Mouse (Mus musculus) kidney, embryonic 14.5 days (tissue): ENCODE data around the gene Camk2d. TPM values are rescaled to one million over a fixed set of nuclear protein-coding genes. Genes with fewer than 3 reads are reported as not detected.
A peak's percentile ranks its signal among the peaks of the same experiment; 100 is the strongest.

Experiments used
- ATAC-seq: fragments of 200-750 bp; cut with Nextera tagmentation; 2 replicates; pipeline ENCODE4 v1.8.0; 2017; ENCODE audit warnings: moderate number of reproducible peaks, mild to moderate bottlenecking, moderate TSS enrichment, moderate library complexity; ENCODE audit not compliant: low FRiP score, low TSS enrichment
- H3K27ac ChIP-seq: fragments of 300-500 bp; sonication (generic); 2 replicates; pipeline ENCODE4 v1.5.1; 2014; ENCODE audit warnings: low read depth, mild to moderate bottlenecking, low read length, moderate library complexity, mixed read lengths
- H3K27me3 ChIP-seq: fragments of 300-500 bp; sonication (generic); 2 replicates; pipeline ENCODE4 v1.6.1; 2014; ENCODE audit warnings: mild to moderate bottlenecking, low read length; ENCODE audit not compliant: control insufficient read depth, insufficient read depth
- H3K36me3 ChIP-seq: fragments of 300-500 bp; sonication (generic); 2 replicates; pipeline ENCODE4 v1.6.1; 2014; ENCODE audit warnings: low read length, mixed read lengths; ENCODE audit not compliant: control insufficient read depth, insufficient read depth
- H3K4me1 ChIP-seq: fragments of 300-500 bp; sonication (generic); 2 replicates; pipeline ENCODE4 v1.6.1; 2014; ENCODE audit warnings: low read length, mixed read lengths; ENCODE audit not compliant: control insufficient read depth, insufficient read depth
- H3K4me2 ChIP-seq: fragments of 300-500 bp; sonication (generic); replicated peaks from 2 replicates; pipeline ENCODE4 v1.6.1; 2014; ENCODE audit warnings: low read depth, mild to moderate bottlenecking, low read length
- H3K4me3 ChIP-seq: fragments of 300-500 bp; sonication (generic); 2 replicates; pipeline ENCODE4 v1.5.1; 2014; ENCODE audit warnings: mild to moderate bottlenecking, low read length
- H3K9ac ChIP-seq: fragments of 300-500 bp; sonication (generic); 2 replicates; pipeline ENCODE4 v1.6.1; 2014; ENCODE audit warnings: low read depth, mild to moderate bottlenecking, low read length, moderate library complexity
- H3K9me3 ChIP-seq: fragments of 300-500 bp; sonication (generic); 2 replicates; pipeline ENCODE4 v1.6.1; 2016; ENCODE audit warnings: low read length; ENCODE audit not compliant: control insufficient read depth
- WGBS: fragments of 180-500 bp; shearing (Covaris S2); extraction: QIAGEN DNeasy Blood & Tissue Kit; methylation state at CpG from one replicate; pipeline ENCODE4 v1.1.7; 2014; 5-methylcytosine and 5-hydroxymethylcytosine counted together
- polyA plus RNA-seq: library from polyadenylated mRNA; unstranded; fragments of >200 nt; fragmentation: Nextera tagmentation; extraction: Ambion mirVana; gene quantifications from 2 replicates; pipeline ENCODE4 v1.2.1, GENCODE M21; 2014

Camk2d gene
- polyA plus RNA-seq, 1 experiment from 2014 or later: 29.4 TPM

GRCm38 (mm10) chr3:126827900-126828299 is 231.8 kb downstream of the Camk2d start:
- Histone ChIP-seq H3K9ac (no peak overlapping the region), H3K36me3 (no peaks in the 10 kb centered on the region), H3K9me3 (no peaks in the 10 kb centered on the region), H3K27me3 (no peaks in the 10 kb centered on the region), H3K4me2 (no peak overlapping the region), H3K4me1 (no peaks in the 10 kb centered on the region), H3K4me3 (no peak overlapping the region), H3K27ac (no peak overlapping the region)
- WGBS: 98% methylated on average over 3 of the region's 3 CpGs
- no peak for ATAC-seq

GRCm38 (mm10) chr3:126829817-126830216 is 233.7 kb downstream of the Camk2d start:
- Histone ChIP-seq H3K27me3 (no peaks in the 10 kb centered on the region), H3K4me1 (no peaks in the 10 kb centered on the region), H3K36me3 (no peaks in the 10 kb centered on the region), H3K9me3 (no peaks in the 10 kb centered on the region), H3K9ac (no peak overlapping the region), H3K4me3 (no peak overlapping the region), H3K27ac (no peak overlapping the region), H3K4me2 (no peak overlapping the region)
- 75% methylated on average over 2 of the region's 2 CpGs for WGBS
- ATAC-seq: no peak

- no peaks in the 10 kb centered on the region for H3K4me1 ChIP-seq
- H3K36me3 ChIP-seq: no peaks in the 10 kb centered on the region
- no peaks in the 10 kb centered on the region for H3K9me3 ChIP-seq
- H3K4me2 ChIP-seq: no peak overlapping the region
- 55% methylated on average over 6 of the region's 6 CpGs for WGBS
- ATAC-seq: peak; percentile 68; the same call in 1 of the 2 replicates
- H3K4me3 ChIP-seq: no peak overlapping the region
- no peak overlapping the region for H3K9ac ChIP-seq
- H3K27ac ChIP-seq: no peak overlapping the region
- no peaks in the 10 kb centered on the region for H3K27me3 ChIP-seq
Observed at GRCm38 (mm10) chr3:126831418-126832138, 235.5 kb downstream of the Camk2d start.

GRCm38 (mm10) chr3:126834641-126835167 is 238.6 kb downstream of the Camk2d start:
- Histone ChIP-seq H3K36me3 (no peaks in the 10 kb centered on the region), H3K9me3 (no peaks in the 10 kb centered on the region), H3K4me2 (no peak overlapping the region), H3K27ac (no peak overlapping the region), H3K4me1 (no peaks in the 10 kb centered on the region), H3K4me3 (no peak overlapping the region), H3K9ac (no peak overlapping the region), H3K27me3 (no peaks in the 10 kb centered on the region)
- WGBS: 81% methylated on average over 5 of the region's 5 CpGs
- no peak for ATAC-seq

GRCm38 (mm10) chr3:126842780-126843179 is 246.7 kb downstream of the Camk2d start:
- no peak overlapping the region for H3K4me3 ChIP-seq
- no peaks in the 10 kb centered on the region for H3K36me3 ChIP-seq
- H3K4me1 ChIP-seq: no peaks in the 10 kb centered on the region
- H3K9ac ChIP-seq: no peak overlapping the region
- ATAC-seq: no peak
- no peaks in the 10 kb centered on the region for H3K27me3 ChIP-seq
- WGBS: 80% methylated on average over 9 of the region's 9 CpGs
- H3K27ac ChIP-seq: no peak overlapping the region
- H3K4me2 ChIP-seq: no peak overlapping the region
- H3K9me3 ChIP-seq: no peaks in the 10 kb centered on the region

- no peak overlapping the region for H3K27ac ChIP-seq
- no peak overlapping the region for H3K4me3 ChIP-seq
- ATAC-seq: no peak
- 79% methylated on average over 7 of the region's 7 CpGs for WGBS
- no peak overlapping the region for H3K9ac ChIP-seq
- H3K4me1 ChIP-seq: no peaks in the 10 kb centered on the region
- H3K27me3 ChIP-seq: no peaks in the 10 kb centered on the region
- no peak overlapping the region for H3K4me2 ChIP-seq
- H3K36me3 ChIP-seq: no peaks in the 10 kb centered on the region
- no peaks in the 10 kb centered on the region for H3K9me3 ChIP-seq
Observed at GRCm38 (mm10) chr3:126844809-126845208, 248.7 kb downstream of the Camk2d start.

- H3K36me3 ChIP-seq: no peaks in the 10 kb centered on the region
- no peak overlapping the region for H3K4me3 ChIP-seq
- 86% methylated on average over 1 of the region's 1 CpGs for WGBS
- H3K27ac ChIP-seq: no peak overlapping the region
- no peaks in the 10 kb centered on the region for H3K27me3 ChIP-seq
- H3K9ac ChIP-seq: no peak overlapping the region
- no peaks in the 10 kb centered on the region for H3K4me1 ChIP-seq
- H3K9me3 ChIP-seq: no peaks in the 10 kb centered on the region
- no peak for ATAC-seq
- H3K4me2 ChIP-seq: no peak overlapping the region
Observed at GRCm38 (mm10) chr3:126848081-126848480, 252.0 kb downstream of the Camk2d start.

- no peaks in the 10 kb centered on the region for H3K36me3 ChIP-seq
- H3K4me3 ChIP-seq: no peak overlapping the region
- no peaks in the 10 kb centered on the region for H3K27me3 ChIP-seq
- H3K4me2 ChIP-seq: no peak overlapping the region
- ATAC-seq: no peak
- no peaks in the 10 kb centered on the region for H3K4me1 ChIP-seq
- H3K9me3 ChIP-seq: no peaks in the 10 kb centered on the region
- no peak overlapping the region for H3K9ac ChIP-seq
- H3K27ac ChIP-seq: no peak overlapping the region
Observed at GRCm38 (mm10) chr3:126860442-126860841, 264.3 kb downstream of the Camk2d start.

GRCm38 (mm10) chr3:126869561-126869960 is 273.5 kb downstream of the Camk2d start:
- Histone ChIP-seq H3K9me3 (no peaks in the 10 kb centered on the region), H3K4me3 (no peak overlapping the region), H3K4me2 (no peak overlapping the region), H3K27me3 (no peaks in the 10 kb centered on the region), H3K9ac (no peak overlapping the region), H3K4me1 (no peaks in the 10 kb centered on the region), H3K36me3 (no peaks in the 10 kb centered on the region), H3K27ac (no peak overlapping the region)
- no peak for ATAC-seq
- 77% methylated on average over 3 of the region's 3 CpGs for WGBS
